34 mouse cellular contexts compared by ENCODE assay signal in the genomic region with DNA sequence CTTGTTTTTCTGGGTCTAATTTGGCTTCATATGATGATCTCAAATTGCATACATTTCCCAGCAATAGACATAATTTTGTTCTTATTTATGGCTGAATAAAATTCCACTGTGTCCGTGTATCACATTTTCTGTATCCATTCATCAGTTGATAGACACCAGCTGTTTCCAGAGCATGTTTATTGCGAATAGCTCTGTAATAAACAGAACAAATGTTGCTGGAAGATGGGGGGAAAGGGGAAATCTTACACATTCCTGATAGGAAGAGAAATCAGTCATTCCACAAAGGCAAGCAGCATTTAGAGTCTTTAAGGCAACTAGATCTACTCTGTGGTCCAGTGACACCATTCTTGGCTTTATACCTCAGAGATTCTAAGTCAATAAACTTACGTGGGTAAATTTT.
"Had no signal": no experiment of that assay in that cellular context is flagged by ENCODE, and none has a peak within 500 bp of the region (broad histone marks: within the 10 kb centered on the region; RNA-seq: fewer than 3 reads in every experiment).

No protein-coding gene starts in this region.

- H3K9me3 ChIP-seq: heart, embryonic 10.5 days; heart, embryonic 12.5 days; heart, embryonic 13.5 days; heart, embryonic 15.5 days; hindbrain, embryonic 10.5 days; hindbrain, embryonic 12.5 days; hindbrain, embryonic 13.5 days; hindbrain, embryonic 15.5 days; intestine, embryonic 15.5 days; kidney, embryonic 15.5 days had no signal

- H3K4me2 ChIP-seq: heart, embryonic 11.5 days; heart, embryonic 12.5 days; heart, embryonic 13.5 days; heart, embryonic 15.5 days; hindbrain, embryonic 12.5 days; hindbrain, embryonic 13.5 days; hindbrain, embryonic 14.5 days; hindbrain, embryonic 15.5 days; intestine, embryonic 15.5 days; kidney, embryonic 15.5 days had no signal

- H3K36me3 ChIP-seq: heart, embryonic 10.5 days; heart, embryonic 12.5 days; heart, embryonic 13.5 days; heart, embryonic 15.5 days; hindbrain, embryonic 10.5 days; hindbrain, embryonic 12.5 days; hindbrain, embryonic 13.5 days; hindbrain, embryonic 15.5 days; intestine, embryonic 15.5 days; kidney, embryonic 15.5 days had no signal

- DNase-seq: heart, postnatal 10 days; heart, postnatal 14 days; heart, postnatal 36 days; heart, postnatal 4 days; kidney, adult 18-20 months; kidney, adult 2 months; kidney, adult 8-10 months; kidney, adult 9 months; kidney, postnatal 10 days; kidney, postnatal 14 days; kidney, postnatal 25 days; kidney, postnatal 36 days; kidney, postnatal 4 days; layer of hippocampus, adult 9-11 months; layer of hippocampus, postnatal 36 days had no signal

- H3K27ac ChIP-seq: heart, embryonic 10.5 days; heart, embryonic 13.5 days; heart, embryonic 15.5 days; hindbrain, embryonic 10.5 days; hindbrain, embryonic 12.5 days; hindbrain, embryonic 13.5 days; hindbrain, embryonic 14.5 days; hindbrain, embryonic 15.5 days; hindbrain, postnatal 0 days; intestine, embryonic 15.5 days; kidney, embryonic 15.5 days; layer of hippocampus, adult 2 months; left cerebral cortex, adult 2 months had no signal

- H3K9ac ChIP-seq: heart, embryonic 12.5 days; heart, embryonic 13.5 days; heart, embryonic 15.5 days; hindbrain, embryonic 12.5 days; hindbrain, embryonic 13.5 days; hindbrain, embryonic 14.5 days; hindbrain, embryonic 15.5 days; intestine, embryonic 15.5 days; kidney, embryonic 15.5 days had no signal

- ATAC-seq: hindbrain, embryonic 16.5 days; hindbrain, postnatal 0 days; inflammation-experienced regulatory T-cells, adult 6 months; intestine, embryonic 15.5 days; intestine, embryonic 16.5 days; intestine, postnatal 0 days had no signal

- H3K4me1 ChIP-seq: heart, embryonic 10.5 days; heart, embryonic 12.5 days; heart, embryonic 13.5 days; heart, embryonic 15.5 days; hindbrain, embryonic 10.5 days; hindbrain, embryonic 12.5 days; hindbrain, embryonic 13.5 days; hindbrain, embryonic 15.5 days; intestine, embryonic 15.5 days; kidney, embryonic 15.5 days had no signal

- H3K4me3 ChIP-seq: heart, embryonic 10.5 days; heart, embryonic 12.5 days; heart, embryonic 13.5 days; heart, embryonic 15.5 days; hindbrain, embryonic 10.5 days; hindbrain, embryonic 12.5 days; hindbrain, embryonic 13.5 days; hindbrain, embryonic 15.5 days; intestine, embryonic 15.5 days; kidney, embryonic 15.5 days; layer of hippocampus, adult 2 months; left cerebral cortex, adult 2 months had no signal

- H3K27me3 ChIP-seq: heart, embryonic 12.5 days; heart, embryonic 13.5 days; heart, embryonic 15.5 days; hindbrain, embryonic 12.5 days; hindbrain, embryonic 13.5 days; hindbrain, embryonic 15.5 days; intestine, embryonic 15.5 days; kidney, embryonic 15.5 days had no signal
